Mouse (Mus musculus) layer of hippocampus, postnatal 25 days (tissue): ENCODE results near the gene Usp9x. TPM values are rescaled to one million over a fixed set of nuclear protein-coding genes. Genes with fewer than 3 reads are reported as not detected.

ENCODE experiments used
- DNase-seq, 2 experiments: peaks; one replicate each; pipeline ENCODE4 v3.0.0; 2022; ENCODE audit warnings: mixed read lengths in 2 of 2, low spot score in 1 of 2; ENCODE audit errors: extremely low spot score in 1 of 2
- total RNA-seq, 2 experiments: library from RNA; stranded (reverse); gene quantifications; 2 replicates each; pipeline ENCODE4 v1.2.3; 2021

Usp9x gene
- total RNA-seq, 2 experiments from 2014 or later = 226 to 231 TPM

- DNase-seq = peak; percentile 33 to 36
These were observed 620 bp downstream of the Usp9x start for GRCm38 (mm10) chrX:13071776-13072460.

- peak; percentile 13 to 51 for DNase-seq
These were observed 1.2 kb downstream of the Usp9x start for GRCm38 (mm10) chrX:13072461-13072982.

- no peak for DNase-seq
These were observed 14.3 kb downstream of the Usp9x start for GRCm38 (mm10) chrX:13085621-13086020.

- DNase-seq = no peak
These were observed 25.7 kb downstream of the Usp9x start for GRCm38 (mm10) chrX:13096985-13097384.

GRCm38 (mm10) chrX:13206514-13206913 lies 135.2 kb downstream of the Usp9x start:
- DNase-seq = no peak

GRCm38 (mm10) chrX:13207512-13208341 lies 136.4 kb downstream of the Usp9x start:
- DNase-seq = peak; percentile 75 to 92

- no peak for DNase-seq
These were observed 137.1 kb downstream of the Usp9x start for GRCm38 (mm10) chrX:13208404-13208803.

- DNase-seq = no peak
These were observed 143.0 kb downstream of the Usp9x start for GRCm38 (mm10) chrX:13214275-13214674.

Other genes with a start within 250 kb of the Usp9x start
- 100 to 1,000 TPM; 163 to 190 TPM for gene Ddx3x, start 209.5 kb downstream of the Usp9x start, total RNA-seq